Mouse (Mus musculus) gastrocnemius, adult 2 months (tissue): Measurements from ENCODE around the gene Slc22a23. TPM values are rescaled to one million over a fixed set of nuclear protein-coding genes. Genes with fewer than 3 reads are reported as not detected.
"Not testable (repeated sequence)": the region's sequence is repeated elsewhere in the genome, so short reads cannot be mapped to it uniquely, and the experiment has no call there.

Source experiments
- DNase-seq: peaks from one replicate; pipeline ENCODE4 v3.0.0; 2022
- H3K27ac ChIP-seq: fragments of 200-600 bp; 2 replicates; pipeline ENCODE4 v1.8.1; 2022; ENCODE audit warnings: mild to moderate bottlenecking
- H3K4me3 ChIP-seq: fragments of 200-600 bp; 2 replicates; pipeline ENCODE4 v1.8.1; 2022; ENCODE audit warnings: mild to moderate bottlenecking, moderate library complexity
- CTCF ChIP-seq: fragments of 200-600 bp; IDR thresholded peaks from 2 replicates; pipeline ENCODE4 v1.8.1; 2022; ENCODE audit warnings: antibody characterized with exemption, mild to moderate bottlenecking, moderate library complexity
- intact Hi-C: fragments of 180-260 bp; cut with DNase I; formaldehyde crosslinking; loops from one replicate; pipeline ENCODE4 v1.15.1; 2025
- long read RNA-seq, 2 experiments: library from polyadenylated mRNA; stranded (forward); transcript quantifications; one replicate each; pipeline ENCODE4 v2.0.0; 2021
- total RNA-seq, 2 experiments: library from RNA; stranded (reverse); gene quantifications; 2 replicates each; pipeline ENCODE4 v1.2.3; 2021

Slc22a23 gene
- total RNA-seq, result 10 to 100 TPM in 1 of 2 experiments, 1 to 10 TPM in 1; 8.8 to 15.3 TPM
- long read RNA-seq, experiment 1, full-length matches to known transcripts, result 3 of 5 reads
- long read RNA-seq, experiment 1, partial matches to known transcripts, result 0 of 5 reads
- long read RNA-seq, experiment 1, other reads (novel, unspliced or antisense), result 2 of 5 reads
- long read RNA-seq, experiment 2, full-length matches to known transcripts, result 3 of 9 reads
- long read RNA-seq, experiment 2, partial matches to known transcripts, result 1 of 9 reads
- long read RNA-seq, experiment 2, other reads (novel, unspliced or antisense), result 5 of 9 reads

GRCm38 (mm10) chr13:34345128-34346085, at the start of gene Slc22a23:
Gene Slc22a23 (minus strand): TSS chr13:34345182.
- intact Hi-C loops, result loop anchor here (2.0 kb wide), 2 partner anchors 159 to 291 kb away; no protein-coding TSS in a partner anchor
- peak within 1 kb of the TSS; percentile 95 for H3K4me3 ChIP-seq
- TF ChIP-seq CTCF, result peak; percentile 81
- peak; percentile 90 for DNase-seq
- H3K27ac ChIP-seq, result peak within 1 kb of the TSS; percentile 94

- intact Hi-C loops, H3K27ac ChIP-seq, H3K4me3 ChIP-seq, DNase-seq: not testable (repeated sequence)
Measured at GRCm38 (mm10) chr13:34394305-34394704, 49.3 kb upstream of the Slc22a23 start.

GRCm38 (mm10) chr13:34392376-34392775, 47.4 kb upstream of the Slc22a23 start:
- H3K27ac ChIP-seq, result no peak overlapping the region
- TF ChIP-seq CTCF, result no peak
- no peak overlapping the region for H3K4me3 ChIP-seq
- intact Hi-C loops, result no loop called here
- no peak for DNase-seq

GRCm38 (mm10) chr13:34388219-34388618, 43.2 kb upstream of the Slc22a23 start:
- no peak overlapping the region for H3K4me3 ChIP-seq
- no peak overlapping the region for H3K27ac ChIP-seq
- DNase-seq, result no peak
- intact Hi-C loops, result no loop called here
- no peak for TF ChIP-seq CTCF

- TF ChIP-seq CTCF, result no peak
- intact Hi-C loops, result no loop called here
- H3K27ac ChIP-seq, result no peak overlapping the region
- DNase-seq, result no peak
- H3K4me3 ChIP-seq, result no peak overlapping the region
Measured at GRCm38 (mm10) chr13:34383416-34383815, 38.4 kb upstream of the Slc22a23 start.

GRCm38 (mm10) chr13:34378926-34379325, 33.9 kb upstream of the Slc22a23 start:
- no peak overlapping the region for H3K27ac ChIP-seq
- TF ChIP-seq CTCF, result no peak
- DNase-seq, result no peak
- no peak overlapping the region for H3K4me3 ChIP-seq
- intact Hi-C loops, result no loop called here

GRCm38 (mm10) chr13:34375145-34375544, 30.2 kb upstream of the Slc22a23 start:
- Histone ChIP-seq H3K4me3 (no peak overlapping the region), H3K27ac (no peak overlapping the region)
- intact Hi-C loops, result no loop called here
- TF ChIP-seq CTCF, result no peak
- no peak for DNase-seq

- no peak overlapping the region for H3K4me3 ChIP-seq
- no peak overlapping the region for H3K27ac ChIP-seq
- no peak for TF ChIP-seq CTCF
- no peak for DNase-seq
- intact Hi-C loops, result no loop called here
Measured at GRCm38 (mm10) chr13:34372870-34373478, 28.0 kb upstream of the Slc22a23 start.

- DNase-seq, result no peak
- Histone ChIP-seq H3K27ac (no peak overlapping the region), H3K4me3 (no peak overlapping the region)
- intact Hi-C loops, result no loop called here
- no peak for TF ChIP-seq CTCF
Measured at GRCm38 (mm10) chr13:34371951-34372869, 27.2 kb upstream of the Slc22a23 start.

GRCm38 (mm10) chr13:34370281-34370825, 25.4 kb upstream of the Slc22a23 start:
- DNase-seq, result no peak
- Histone ChIP-seq H3K27ac (no peak overlapping the region), H3K4me3 (no peak overlapping the region)
- intact Hi-C loops, result no loop called here
- no peak for TF ChIP-seq CTCF

GRCm38 (mm10) chr13:34365226-34365625, 20.2 kb upstream of the Slc22a23 start:
- intact Hi-C loops, result no loop called here
- no peak for TF ChIP-seq CTCF
- Histone ChIP-seq H3K27ac (peak overlapping the region; percentile 38), H3K4me3 (no peak overlapping the region)
- peak; percentile 35 for DNase-seq
